Mouse (Mus musculus) liver, postnatal 0 days (tissue): ENCODE data around the gene Fanca. TPM values are rescaled to one million over a fixed set of nuclear protein-coding genes. Genes with fewer than 3 reads are reported as not detected.

Experiments
- ATAC-seq: fragments of 200-750 bp; cut with Nextera tagmentation; 2 replicates; pipeline ENCODE4 v1.8.0; 2017; ENCODE audit warnings: mild to moderate bottlenecking, moderate library complexity
- DNase-seq: peaks from one replicate; pipeline ENCODE4 v3.0.0-alpha.2; 2016
- H3K27ac ChIP-seq: fragments of 300-500 bp; sonication (generic); 2 replicates; pipeline ENCODE4 v1.5.1; 2014; ENCODE audit warnings: antibody characterized with exemption, moderate library complexity, mild to moderate bottlenecking, low read depth
- H3K27me3 ChIP-seq: fragments of 300-500 bp; sonication (generic); 2 replicates; pipeline ENCODE4 v1.6.1; 2014; ENCODE audit warnings: low read length, control low read depth, mixed read lengths; ENCODE audit not compliant: insufficient read depth
- H3K36me3 ChIP-seq: fragments of 300-500 bp; sonication (generic); replicated peaks from 2 replicates; pipeline ENCODE4 v1.6.1; 2014; ENCODE audit warnings: mild to moderate bottlenecking, control low read depth, low read length, moderate library complexity, mixed read lengths; ENCODE audit not compliant: insufficient read depth
- H3K4me1 ChIP-seq: fragments of 300-500 bp; sonication (generic); 2 replicates; pipeline ENCODE4 v1.6.1; 2014; ENCODE audit warnings: antibody characterized with exemption, mild to moderate bottlenecking, control low read depth; ENCODE audit not compliant: insufficient read depth
- H3K4me2 ChIP-seq: fragments of 300-500 bp; sonication (generic); 2 replicates; pipeline ENCODE4 v1.6.1; 2014; ENCODE audit warnings: low read depth, mild to moderate bottlenecking, low read length, moderate library complexity, mixed read lengths
- H3K4me3 ChIP-seq: fragments of 300-500 bp; sonication (generic); 2 replicates; pipeline ENCODE4 v1.5.1; 2014; ENCODE audit warnings: low read depth, low read length
- H3K9ac ChIP-seq: fragments of 300-500 bp; sonication (generic); replicated peaks from 2 replicates; pipeline ENCODE4 v1.6.1; 2014; ENCODE audit warnings: mild to moderate bottlenecking, moderate library complexity
- H3K9me3 ChIP-seq: fragments of 300-500 bp; sonication (generic); 2 replicates; pipeline ENCODE4 v1.6.1; 2016; ENCODE audit warnings: mild to moderate bottlenecking, control low read depth, low read length, mixed read lengths
- CTCF ChIP-seq: sonication (generic); IDR thresholded peaks from 2 replicates; pipeline ENCODE4 v1.5.1; 2016; ENCODE audit warnings: antibody characterized with exemption, low read depth
- EP300 ChIP-seq: IDR thresholded peaks from 2 replicates; pipeline ENCODE4 v1.6.1; 2016; ENCODE audit warnings: antibody characterized with exemption, low read depth, mild to moderate bottlenecking
- WGBS: fragments of 180-500 bp; shearing (Covaris S2); extraction: QIAGEN DNeasy Blood & Tissue Kit; methylation state at CpG from one replicate; pipeline ENCODE4 v1.1.7; 2014; ENCODE audit not compliant: insufficient replicate concordance; 5-methylcytosine and 5-hydroxymethylcytosine counted together
- polyA plus RNA-seq: library from polyadenylated mRNA; unstranded; fragments of >200 nt; fragmentation: Nextera tagmentation; extraction: Ambion mirVana; gene quantifications from 2 replicates; pipeline ENCODE4 v1.2.1, GENCODE M21; 2015

Fanca gene
- polyA plus RNA-seq, 1 experiment from 2014 or later: 6.3 TPM

DNA sequence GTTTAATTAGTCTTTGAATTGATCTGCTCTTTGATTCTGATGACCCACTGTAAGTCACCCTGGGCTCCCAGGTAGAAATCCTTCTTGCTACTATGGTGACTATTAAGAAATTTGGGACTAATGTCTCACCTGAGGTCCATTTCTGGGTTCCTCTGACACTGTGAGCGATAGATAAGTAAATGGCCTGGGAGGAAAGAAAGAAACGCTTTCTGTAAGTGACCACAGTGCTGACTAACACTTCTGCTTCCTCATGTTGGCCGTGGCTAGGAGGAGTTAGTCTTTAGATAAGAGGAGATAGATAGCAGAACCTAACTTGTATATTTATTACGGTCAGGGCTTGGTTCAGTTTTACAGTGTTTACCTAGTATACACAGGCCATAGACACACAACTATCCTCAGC lies 11.0 kb upstream of the Fanca start:
- Histone ChIP-seq H3K27me3 (peaks cover 13% of the 10 kb centered on the region), H3K27ac (no peak overlapping the region), H3K4me3 (no peak overlapping the region), H3K9me3 (no peaks in the 10 kb centered on the region), H3K36me3 (no peaks in the 10 kb centered on the region), H3K4me2 (no peak overlapping the region), H3K4me1 (peaks cover 32% of the 10 kb centered on the region), H3K9ac (no peak overlapping the region)
- DNase-seq (no peak), ATAC-seq (no peak)
- no peak for TF ChIP-seq CTCF
- no peak for TF ChIP-seq EP300
- WGBS: 26% methylated on average over 4 of the region's 4 CpGs

- no peak overlapping the region for H3K9ac ChIP-seq
- peaks cover 28% of the 10 kb centered on the region for H3K4me1 ChIP-seq
- WGBS: 98% methylated on average over 2 of the region's 2 CpGs
- H3K4me3 ChIP-seq: no peak overlapping the region
- DNase-seq: no peak
- no peaks in the 10 kb centered on the region for H3K36me3 ChIP-seq
- peaks cover 8% of the 10 kb centered on the region; the same call in 1 of the 2 replicates for H3K27me3 ChIP-seq
- H3K9me3 ChIP-seq: no peaks in the 10 kb centered on the region
- no peak overlapping the region for H3K4me2 ChIP-seq
- no peak for TF ChIP-seq EP300
- no peak for TF ChIP-seq CTCF
- ATAC-seq: no peak
- H3K27ac ChIP-seq: no peak overlapping the region
These were observed 10.2 kb upstream of the Fanca start for GRCm38 (mm10) chr8:123328552-123328951.

DNA sequence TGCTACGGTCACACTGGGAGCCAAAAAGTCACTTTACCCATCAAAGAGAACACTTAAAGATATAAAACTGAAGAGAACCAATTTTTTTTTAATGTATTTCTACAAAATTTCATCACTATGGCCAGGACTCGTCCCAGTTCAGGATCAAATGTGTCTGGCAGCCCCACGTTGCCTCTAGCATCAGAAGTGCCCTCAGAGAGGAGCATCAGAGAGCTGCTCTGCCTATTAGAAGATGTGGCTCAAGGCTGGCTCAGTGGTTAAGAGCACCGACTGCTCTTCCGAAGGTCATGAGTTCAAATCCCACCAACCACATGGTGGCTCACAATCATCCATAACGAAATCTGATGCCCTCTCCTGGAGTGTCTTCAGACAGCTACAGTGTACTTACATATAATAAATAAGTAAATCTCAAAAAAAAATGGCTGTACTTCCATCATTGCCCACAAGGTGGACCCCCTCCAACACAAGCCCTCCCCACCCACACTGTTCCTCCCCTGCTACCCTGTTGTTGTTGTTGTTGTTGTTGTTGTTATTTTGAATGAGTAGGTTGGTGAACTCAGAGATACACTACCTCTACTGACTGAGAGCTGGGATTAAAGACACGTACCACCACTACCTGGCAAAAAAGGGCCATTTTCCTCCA lies 1.3 kb upstream of the Fanca start:
- 27% methylated on average over 7 of the region's 7 CpGs for WGBS
- peak; percentile 50 for DNase-seq
- Histone ChIP-seq H3K9me3 (no peaks in the 10 kb centered on the region), H3K27me3 (0 out of 2 replicates have a peak, but pooled peaks cover 3% of the 10 kb centered on the region), H3K4me1 (peaks cover 14% of the 10 kb centered on the region), H3K27ac (no peak overlapping the region), H3K9ac (no peak overlapping the region), H3K4me3 (no peak overlapping the region), H3K36me3 (no peaks in the 10 kb centered on the region), H3K4me2 (no peak overlapping the region)
- TF ChIP-seq EP300: no peak
- TF ChIP-seq CTCF: peak; percentile 79
- ATAC-seq: no peak

DNA sequence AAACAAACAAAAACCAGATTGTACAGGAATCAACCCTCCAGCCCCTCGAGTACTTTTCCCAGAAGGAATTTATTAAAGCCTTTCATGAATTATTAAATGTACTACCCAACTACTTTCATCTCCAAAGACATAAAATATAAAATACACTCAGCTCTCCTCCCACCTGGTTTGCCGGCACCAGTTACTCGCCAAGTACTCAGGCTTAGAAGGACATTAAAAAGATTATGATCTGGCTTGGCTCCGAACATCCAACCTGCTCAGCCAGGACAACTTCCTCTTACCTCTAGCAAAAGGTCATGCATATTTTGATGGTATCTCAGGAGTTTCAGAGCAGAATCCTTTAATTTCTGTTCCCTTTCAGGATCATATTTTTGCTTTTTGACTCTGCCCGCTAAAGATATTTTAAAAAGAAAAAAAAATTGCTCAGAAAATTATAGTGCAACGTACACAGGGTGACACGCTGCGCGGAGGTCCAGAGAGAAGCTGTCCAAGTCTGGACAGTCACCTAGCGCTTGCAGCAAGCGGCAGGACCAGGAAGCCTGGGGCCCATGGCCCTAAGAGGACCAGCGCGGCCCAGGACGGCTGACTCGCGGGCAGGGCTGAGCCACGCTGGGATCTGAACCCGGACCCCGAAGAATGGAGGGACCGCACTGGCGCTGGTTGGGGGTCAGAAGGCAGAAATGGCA lies 452 bp downstream of the Fanca start:
- TF ChIP-seq CTCF (no peak), EP300 (no peak)
- peak overlapping the region; percentile 77 for H3K4me3 ChIP-seq
- WGBS: 5% methylated on average over 21 of the region's 21 CpGs
- H3K9ac ChIP-seq: peak overlapping the region; percentile 81
- no peaks in the 10 kb centered on the region for H3K36me3 ChIP-seq
- ATAC-seq: peak; percentile 78
- peak overlapping the region; percentile 97 for H3K4me2 ChIP-seq
- peak overlapping the region; percentile 49 for H3K27ac ChIP-seq
- DNase-seq: no peak
- peaks cover 14% of the 10 kb centered on the region for H3K4me1 ChIP-seq
- H3K9me3 ChIP-seq: no peaks in the 10 kb centered on the region
- no peaks in the 10 kb centered on the region for H3K27me3 ChIP-seq

- DNase-seq (no peak), ATAC-seq (no peak)
- Histone ChIP-seq H3K27me3 (no peaks in the 10 kb centered on the region), H3K27ac (no peak overlapping the region), H3K4me3 (no peak overlapping the region), H3K4me2 (no peak overlapping the region), H3K9ac (no peak overlapping the region), H3K36me3 (peaks cover 12% of the 10 kb centered on the region), H3K9me3 (no peaks in the 10 kb centered on the region), H3K4me1 (no peaks in the 10 kb centered on the region)
- TF ChIP-seq CTCF: 0 out of 2 replicates have a peak, but pooled peaks have one; percentile 5
- no peak for TF ChIP-seq EP300
- WGBS: 64% methylated on average over 4 of the region's 4 CpGs
These were observed 9.6 kb downstream of the Fanca start for GRCm38 (mm10) chr8:123308738-123309137.

GRCm38 (mm10) chr8:123298301-123298700 lies 20.1 kb downstream of the Fanca start:
- ATAC-seq (peak; percentile 60), DNase-seq (peak; percentile 42)
- WGBS: 66% methylated on average over 11 of the region's 11 CpGs
- TF ChIP-seq CTCF (no peak), EP300 (no peak)
- no peak overlapping the region for H3K4me3 ChIP-seq
- H3K27ac ChIP-seq: no peak overlapping the region
- H3K9me3 ChIP-seq: no peaks in the 10 kb centered on the region
- H3K4me2 ChIP-seq: no peak overlapping the region
- H3K36me3 ChIP-seq: peaks cover 9% of the 10 kb centered on the region; the same call in 1 of the 2 replicates
- no peak overlapping the region for H3K9ac ChIP-seq
- no peaks in the 10 kb centered on the region for H3K27me3 ChIP-seq
- H3K4me1 ChIP-seq: 0 out of 2 replicates have a peak, but pooled peaks cover 3% of the 10 kb centered on the region
